Mouse (Mus musculus): ENCODE results near the gene Tdrd1. TPM values are rescaled to one million over a fixed set of nuclear protein-coding genes. Genes with fewer than 3 reads are reported as not detected.

The Tdrd1 gene
- total RNA-seq, 2 experiments from 2014 or later, result not detected

DNA sequence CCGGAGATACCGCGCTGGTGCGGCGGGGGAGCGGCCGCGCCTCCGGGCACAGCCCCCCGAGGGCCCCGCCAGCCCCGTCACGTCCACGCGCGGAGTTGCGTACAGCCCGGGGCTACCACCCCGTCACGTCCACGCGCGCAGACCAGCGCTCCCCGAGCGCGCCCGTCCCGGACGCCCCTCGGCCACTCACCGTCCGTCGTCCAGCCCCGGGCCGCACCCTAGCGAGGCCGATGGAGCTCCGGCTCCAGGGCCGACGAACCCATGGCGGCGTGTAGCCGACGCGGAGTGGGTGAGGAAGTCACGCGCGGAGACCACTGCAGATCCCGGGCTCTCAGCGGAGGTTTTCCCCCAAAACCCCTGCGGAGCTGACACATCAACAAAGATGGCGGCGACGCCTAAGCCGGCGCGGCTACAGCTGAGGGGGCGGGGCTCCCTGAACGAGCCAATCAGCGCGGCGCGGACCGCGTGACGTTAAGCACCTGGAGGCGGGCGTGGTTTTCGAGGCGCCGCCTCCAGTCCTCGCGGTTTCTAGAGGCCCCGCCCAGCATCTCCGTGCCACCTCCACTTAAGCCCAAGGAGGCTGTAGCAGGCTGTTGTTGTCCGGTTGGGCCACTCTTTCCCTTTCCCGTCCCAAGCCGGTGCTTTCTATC, 4.1 kb upstream of the Tdrd1 start, which contains the start of gene Ccdc186:
Gene Ccdc186, minus strand, starts transcription at position 393 of the 650 bp plus-strand sequence.
- ATAC-seq (replicated peaks; ENCODE audit: low FRiP score, poor library complexity, severe bottlenecking), result peak; percentile 98

DNA sequence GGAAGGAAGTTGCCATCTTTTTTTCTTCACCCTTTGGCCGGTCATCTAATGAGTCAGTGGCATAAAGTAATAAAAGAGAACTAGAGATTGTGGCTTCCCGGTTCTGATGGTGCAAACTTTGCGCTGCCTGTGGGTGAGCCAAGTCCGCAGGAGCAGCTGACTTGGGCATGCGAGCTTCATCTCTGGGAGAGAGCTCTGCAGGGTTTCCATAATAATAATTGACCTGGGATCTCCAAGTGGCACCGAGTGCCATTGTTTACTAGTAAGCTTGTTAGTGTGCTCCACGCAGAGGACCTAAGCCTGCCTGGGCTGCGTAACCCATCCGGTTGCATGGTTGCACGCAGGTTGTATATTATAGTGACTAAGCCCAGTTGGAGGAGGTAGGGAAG, 3.6 kb upstream of the Tdrd1 start:
- peak; percentile 47 for ATAC-seq (replicated peaks; ENCODE audit: low FRiP score, poor library complexity, severe bottlenecking)

DNA sequence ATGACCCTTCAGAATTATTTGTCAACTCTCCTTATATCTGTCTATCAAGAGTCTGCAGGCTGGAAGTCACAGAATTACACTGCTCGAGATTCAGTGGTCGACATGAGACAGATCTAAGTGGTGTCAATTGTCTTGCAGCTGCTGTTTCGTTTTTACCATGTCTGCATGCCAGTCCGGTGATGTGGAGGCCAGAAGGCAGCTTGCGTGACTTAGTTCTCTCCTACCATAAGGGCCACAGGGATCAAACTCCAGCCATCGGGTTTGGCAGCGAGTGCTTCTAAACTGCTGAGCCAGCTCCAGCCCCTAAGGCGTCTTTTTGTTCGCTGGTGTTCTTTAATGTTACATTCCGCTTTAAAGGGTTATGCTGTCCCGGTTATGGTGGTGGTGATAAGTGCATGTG, 2.3 kb downstream of the Tdrd1 start:
- ATAC-seq (replicated peaks; ENCODE audit: low FRiP score, poor library complexity, severe bottlenecking), result no peak

DNA sequence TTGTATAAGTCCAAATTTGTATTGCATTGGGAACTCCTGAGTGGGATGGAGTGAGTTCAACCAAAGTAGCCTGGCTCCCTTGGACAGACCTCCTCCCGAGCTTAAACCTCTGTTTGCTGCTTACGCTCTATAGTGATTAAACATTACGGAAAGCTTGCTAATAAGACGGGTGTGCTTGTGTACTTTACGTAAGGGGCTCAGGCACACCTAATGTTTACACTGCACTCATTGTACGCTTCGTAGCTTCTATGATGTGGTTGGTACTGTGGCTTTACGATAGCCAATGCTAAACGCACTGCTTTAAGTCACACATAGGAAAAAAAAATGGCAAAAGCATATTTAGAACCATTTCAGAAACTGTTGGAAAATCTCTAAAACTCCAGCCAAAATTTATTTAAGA, 3.3 kb downstream of the Tdrd1 start:
- ATAC-seq (replicated peaks; ENCODE audit: low FRiP score, poor library complexity, severe bottlenecking), result no peak

DNA sequence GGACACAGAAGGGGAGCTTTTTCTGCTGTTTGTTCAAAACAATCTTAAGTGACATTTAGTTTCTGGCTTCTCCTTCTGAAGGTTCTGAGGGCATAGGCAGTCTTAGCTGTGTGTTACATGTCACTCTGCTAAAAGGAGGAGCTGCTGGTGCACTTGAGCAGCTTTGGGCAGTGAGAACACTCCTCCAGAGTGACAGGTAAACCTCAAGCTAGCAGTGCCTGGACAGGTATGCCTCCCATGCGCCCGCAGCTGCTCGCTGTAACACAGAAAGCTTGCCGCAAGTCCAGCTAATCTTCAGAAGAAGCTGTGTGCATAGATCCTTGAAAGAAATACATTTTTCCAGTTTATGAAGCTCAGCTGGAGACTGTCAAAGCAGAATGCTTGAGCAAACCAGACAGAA, 4.2 kb downstream of the Tdrd1 start:
- no peak for ATAC-seq (replicated peaks; ENCODE audit: low FRiP score, poor library complexity, severe bottlenecking)

DNA sequence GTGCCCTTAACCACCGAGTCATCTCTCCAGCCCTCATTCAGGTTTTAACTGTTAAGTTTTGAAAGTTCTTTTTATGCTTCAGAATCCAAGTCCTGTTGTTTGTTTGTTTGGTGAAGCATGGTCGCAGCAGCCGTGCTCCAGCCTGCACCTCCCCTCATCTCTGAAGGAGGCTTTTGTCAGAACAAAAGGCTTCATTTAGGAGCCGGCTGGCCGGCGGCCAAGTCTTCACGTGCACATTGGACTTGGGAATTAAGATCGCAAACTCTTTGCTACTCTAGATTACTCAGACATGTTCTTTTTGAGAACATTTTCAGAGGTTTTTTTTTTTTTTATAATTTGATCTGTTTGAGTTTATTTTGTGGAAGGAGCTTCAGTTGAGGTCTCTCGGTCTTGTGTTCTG, 9.3 kb downstream of the Tdrd1 start:
- ATAC-seq (replicated peaks; ENCODE audit: low FRiP score, poor library complexity, severe bottlenecking), result no peak

DNA sequence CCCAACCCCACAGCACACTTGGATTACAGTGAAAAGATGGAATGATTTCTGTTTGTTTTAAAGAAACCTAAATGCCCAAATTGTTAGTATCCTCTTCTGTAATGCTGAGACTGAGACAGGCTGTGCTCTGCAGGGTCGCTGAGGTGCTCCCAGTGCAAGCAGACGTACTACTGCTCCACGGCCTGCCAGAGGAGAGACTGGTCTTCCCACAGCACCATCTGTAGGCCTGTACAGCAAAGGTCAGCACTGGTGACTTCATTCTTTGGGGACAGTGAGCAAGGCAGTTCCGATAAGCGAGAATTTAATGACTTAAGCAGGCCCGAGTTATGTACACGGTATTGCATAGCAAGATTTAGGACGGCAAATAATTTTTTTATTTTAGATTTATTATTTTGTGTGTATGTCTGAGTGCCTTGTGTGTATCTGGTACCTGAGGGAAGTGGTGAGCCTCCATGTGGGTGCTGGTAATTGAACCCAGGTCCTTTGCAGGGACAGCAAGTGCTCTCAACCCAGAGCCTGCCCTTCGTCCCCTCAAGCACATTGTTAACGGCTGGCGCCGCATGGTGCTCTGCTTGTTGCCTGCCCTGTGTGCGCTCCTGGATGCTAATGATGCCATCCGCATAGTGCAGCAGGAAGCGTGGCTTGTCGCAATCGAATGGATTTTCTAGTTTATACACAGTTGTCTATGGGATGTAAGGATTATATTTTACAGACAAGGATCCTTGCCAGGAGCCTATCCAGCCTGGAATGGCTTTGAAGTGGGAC, 13.1 kb downstream of the Tdrd1 start:
- ATAC-seq (replicated peaks; ENCODE audit: low FRiP score, poor library complexity, severe bottlenecking), result no peak

DNA sequence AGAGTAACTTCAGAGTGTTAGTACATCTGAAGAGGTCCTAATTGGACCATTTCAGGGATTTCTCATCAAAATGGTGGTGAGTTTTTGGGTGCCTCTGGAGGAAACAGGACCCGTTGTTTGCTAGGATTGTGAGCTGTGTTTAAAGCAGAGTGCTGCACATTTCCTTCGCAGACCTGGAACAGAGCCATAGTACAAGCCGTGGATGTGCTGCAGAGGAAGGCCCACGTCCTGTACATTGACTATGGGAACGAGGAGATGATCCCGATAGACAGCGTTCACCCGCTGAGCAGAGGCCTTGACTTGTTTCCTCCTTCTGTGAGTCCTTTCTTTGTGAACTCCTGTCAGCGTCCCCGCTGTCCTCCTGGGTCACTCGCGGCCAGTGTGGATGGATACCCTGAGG, 17.0 kb downstream of the Tdrd1 start:
- ATAC-seq (replicated peaks; ENCODE audit: low FRiP score, poor library complexity, severe bottlenecking), result no peak

DNA sequence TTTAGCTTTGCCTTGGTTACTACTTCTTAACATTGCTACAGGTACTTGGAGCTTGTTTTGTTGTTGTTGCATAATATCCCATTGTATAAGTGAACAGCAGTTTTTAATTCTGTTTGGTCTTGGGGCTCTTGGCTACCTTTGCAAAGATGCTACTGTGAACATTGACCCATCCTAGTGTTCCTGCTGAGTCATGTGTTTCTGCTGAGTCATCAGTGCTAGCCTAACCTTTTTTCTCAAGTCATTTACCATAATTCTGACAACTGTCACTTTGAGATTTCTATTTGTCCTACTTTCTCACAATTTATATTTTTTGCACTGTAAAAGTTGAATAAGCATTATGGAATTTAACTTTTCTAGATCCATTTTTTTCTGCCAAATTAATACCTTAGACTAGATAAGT, 26.6 kb downstream of the Tdrd1 start:
- no peak for ATAC-seq (replicated peaks; ENCODE audit: low FRiP score, poor library complexity, severe bottlenecking)

DNA sequence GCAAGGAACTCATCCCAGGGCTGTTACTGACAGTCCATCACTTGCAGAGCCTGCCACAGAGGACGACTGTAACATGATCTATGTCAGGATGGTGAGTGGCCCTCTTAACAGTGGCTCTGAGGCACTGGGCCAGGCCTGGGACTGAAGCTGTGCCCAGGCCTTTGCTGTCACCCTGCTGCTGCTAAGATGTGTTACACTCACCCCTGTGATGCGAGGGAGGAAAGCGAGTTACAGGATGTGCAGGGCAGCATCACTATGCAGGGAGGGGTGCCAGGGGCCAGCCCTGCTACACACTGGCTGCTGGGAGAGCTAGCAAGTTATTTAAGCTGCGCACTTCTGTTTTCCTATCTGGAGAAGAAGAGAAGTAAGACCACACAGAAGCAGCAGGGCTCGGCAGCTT, 30.4 kb downstream of the Tdrd1 start:
- ATAC-seq (replicated peaks; ENCODE audit: low FRiP score, poor library complexity, severe bottlenecking), result no peak

DNA sequence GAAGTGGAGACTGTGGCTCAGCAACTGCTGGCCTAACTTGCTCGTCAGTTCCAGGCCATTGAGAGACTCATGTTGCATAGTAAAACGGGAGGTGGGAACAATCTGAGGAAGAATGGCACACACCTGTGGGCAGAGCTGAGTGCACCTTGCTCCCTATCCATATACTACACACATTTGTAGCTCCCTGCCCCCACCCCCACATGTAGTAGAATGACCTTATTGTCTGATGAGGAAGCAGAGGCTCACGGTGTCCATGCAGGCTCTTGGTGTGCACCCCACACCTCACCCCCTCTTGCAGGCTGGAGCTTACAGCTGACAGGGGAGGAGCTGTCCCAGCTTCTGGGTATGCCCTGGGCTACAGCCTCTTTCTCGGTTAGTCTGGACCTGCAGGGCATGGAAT, 41.7 kb downstream of the Tdrd1 start:
- no peak for ATAC-seq (replicated peaks; ENCODE audit: low FRiP score, poor library complexity, severe bottlenecking)

DNA sequence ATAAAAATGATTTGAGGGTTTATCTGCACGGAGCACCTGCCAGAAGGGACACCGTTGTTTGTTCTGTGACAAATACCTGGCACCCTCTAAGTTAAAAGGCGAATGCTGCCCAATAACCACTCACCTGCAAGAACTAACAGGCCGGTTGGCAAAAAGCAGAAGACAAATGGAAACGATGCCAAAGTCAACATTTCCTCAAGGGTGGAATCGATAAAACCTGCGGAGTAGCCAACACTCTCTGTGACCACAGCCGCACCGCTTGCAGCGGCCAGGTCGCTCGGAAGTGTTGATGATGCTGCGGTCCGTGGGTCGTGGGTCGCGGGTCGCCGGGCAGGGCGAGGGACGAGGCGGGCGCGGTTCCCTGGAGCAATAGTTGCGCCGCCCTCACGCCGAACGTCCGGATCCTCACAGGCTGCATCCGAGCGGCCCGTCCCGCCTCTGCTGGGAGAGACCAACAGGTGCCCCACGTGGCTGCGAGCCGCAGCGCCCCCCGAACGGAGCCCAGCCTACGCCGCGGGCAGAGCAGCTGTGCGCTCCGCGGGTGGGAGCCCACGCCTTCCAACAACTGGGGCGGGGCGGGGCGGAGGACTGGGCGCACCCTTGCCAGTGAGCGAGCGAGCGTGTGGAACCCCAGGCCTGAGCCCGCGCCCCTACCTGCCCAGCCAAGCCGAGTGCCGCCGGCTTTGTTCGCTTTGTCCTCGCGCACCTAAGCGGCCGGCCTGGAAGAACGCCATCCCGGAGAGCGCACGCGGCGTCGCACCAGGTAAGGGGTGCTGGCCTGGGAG, 48.0 kb downstream of the Tdrd1 start, which contains the start of gene Vwa2:
Gene Vwa2, plus strand, starts transcription at position 434 of the 785 bp plus-strand sequence.
- ATAC-seq (replicated peaks; ENCODE audit: low FRiP score, poor library complexity, severe bottlenecking), result no peak

DNA sequence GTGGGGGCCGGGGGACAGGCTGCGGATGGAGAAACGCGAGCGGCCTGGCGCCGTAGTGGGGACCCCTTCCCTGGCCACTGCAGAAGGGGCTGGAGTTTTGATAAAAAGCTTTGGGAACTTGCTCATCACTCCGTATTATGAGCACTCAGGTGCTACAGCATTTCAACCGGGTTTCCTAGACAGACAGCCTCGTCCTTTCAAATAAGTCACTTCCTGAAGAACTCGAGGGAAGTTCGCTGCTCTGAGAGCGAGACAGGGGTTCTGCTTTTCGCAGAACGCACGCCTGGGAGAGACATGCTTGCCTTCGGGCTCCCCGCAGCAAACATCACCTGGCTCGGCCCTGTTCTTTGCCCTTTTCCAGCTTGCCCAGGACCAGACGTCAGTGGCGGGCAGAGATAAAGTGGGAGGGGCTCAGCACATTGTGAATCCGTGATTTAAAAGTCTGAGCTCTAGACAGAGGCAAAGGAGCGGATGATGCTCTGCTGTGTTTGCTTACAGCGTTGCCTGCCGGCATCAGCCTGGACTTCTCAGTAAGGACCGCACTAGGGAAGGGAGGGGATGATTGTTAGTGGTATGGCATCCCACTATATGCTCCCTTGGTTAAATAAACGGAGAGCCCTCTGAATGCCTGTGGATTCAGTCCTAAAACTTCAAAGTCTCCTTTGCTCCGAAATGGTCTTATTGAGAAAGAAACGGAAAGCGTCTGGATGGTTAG, 48.7 kb downstream of the Tdrd1 start:
- ATAC-seq (replicated peaks; ENCODE audit: low FRiP score, poor library complexity, severe bottlenecking), result no peak

DNA sequence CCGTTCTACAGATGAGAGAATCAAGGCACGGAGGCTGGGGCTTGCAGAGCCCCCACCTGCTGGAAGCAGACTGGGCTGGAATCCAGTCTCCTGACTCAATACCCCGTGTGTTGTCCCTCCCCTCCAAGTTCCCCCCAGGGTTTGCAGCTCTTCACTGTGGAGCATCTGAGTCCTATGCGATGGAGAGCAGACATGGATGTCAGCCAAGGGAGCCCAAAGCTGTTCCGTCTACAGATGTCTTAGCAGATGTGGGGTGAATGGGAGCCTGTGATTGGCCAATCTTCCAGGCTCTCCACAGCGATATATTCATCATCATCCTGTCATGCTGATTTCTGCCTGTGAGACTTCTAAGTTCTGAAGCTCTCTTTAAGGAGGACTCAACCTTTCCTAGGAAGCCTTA, 51.4 kb downstream of the Tdrd1 start:
- ATAC-seq (replicated peaks; ENCODE audit: low FRiP score, poor library complexity, severe bottlenecking), result no peak

DNA sequence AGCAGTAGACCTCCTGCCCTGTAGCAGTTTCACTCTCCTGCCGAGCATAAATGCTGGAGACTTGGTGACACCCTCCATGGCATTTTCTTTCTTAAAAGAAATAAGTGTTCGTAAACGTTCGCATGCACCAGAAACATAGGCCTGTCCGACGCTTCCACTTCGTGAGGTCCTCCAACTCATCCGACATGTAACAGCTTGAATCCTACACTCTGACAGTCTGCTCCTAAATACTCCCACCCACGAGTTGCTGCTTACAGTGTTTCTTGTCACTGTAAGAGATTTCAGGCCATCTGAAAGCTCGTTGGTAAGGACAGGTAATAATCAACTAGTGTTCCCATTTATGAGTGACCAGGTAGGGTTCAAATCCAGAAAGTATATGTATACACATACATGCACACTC, 61.9 kb downstream of the Tdrd1 start:
- no peak for ATAC-seq (replicated peaks; ENCODE audit: low FRiP score, poor library complexity, severe bottlenecking)

DNA sequence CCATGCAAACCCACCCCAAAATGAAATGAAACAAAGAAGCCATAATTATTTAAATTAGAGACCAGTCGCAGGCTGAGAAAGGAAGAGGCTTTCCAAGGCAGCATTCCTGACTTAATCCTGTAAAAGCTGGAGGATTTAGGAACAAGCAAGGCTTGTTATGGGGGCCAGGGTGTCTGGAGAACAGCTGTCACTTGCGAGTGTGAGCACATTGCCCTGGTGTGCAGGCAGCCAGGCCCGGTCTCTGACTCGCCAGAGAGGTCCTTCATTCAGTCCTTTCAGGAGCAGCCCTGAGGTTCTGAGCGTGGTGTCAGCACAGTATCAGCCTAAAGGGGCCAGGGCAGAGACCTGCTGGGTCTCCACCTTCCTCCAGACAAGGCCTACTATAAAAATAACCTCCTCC, 62.6 kb downstream of the Tdrd1 start:
- ATAC-seq (replicated peaks; ENCODE audit: low FRiP score, poor library complexity, severe bottlenecking), result no peak

DNA sequence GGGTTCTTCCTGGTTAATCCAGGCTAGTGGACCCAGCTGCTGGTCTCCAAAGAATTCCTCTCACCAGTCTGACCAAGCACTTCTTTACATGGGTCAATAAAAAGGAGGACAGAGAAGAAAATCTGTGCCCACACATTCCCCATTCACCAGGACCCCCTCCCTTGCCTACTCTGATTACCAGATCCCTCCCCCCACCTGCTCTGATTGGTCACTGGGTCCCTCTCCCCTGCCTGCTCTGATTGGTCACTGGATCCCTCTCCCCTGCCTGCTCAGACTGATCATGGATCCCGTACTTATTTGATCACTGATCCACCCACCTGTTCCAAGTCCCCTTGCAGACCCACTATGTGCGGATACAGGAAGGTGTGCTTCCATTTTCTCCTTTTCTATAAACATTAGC, 65.4 kb downstream of the Tdrd1 start:
- ATAC-seq (replicated peaks; ENCODE audit: low FRiP score, poor library complexity, severe bottlenecking), result no peak

DNA sequence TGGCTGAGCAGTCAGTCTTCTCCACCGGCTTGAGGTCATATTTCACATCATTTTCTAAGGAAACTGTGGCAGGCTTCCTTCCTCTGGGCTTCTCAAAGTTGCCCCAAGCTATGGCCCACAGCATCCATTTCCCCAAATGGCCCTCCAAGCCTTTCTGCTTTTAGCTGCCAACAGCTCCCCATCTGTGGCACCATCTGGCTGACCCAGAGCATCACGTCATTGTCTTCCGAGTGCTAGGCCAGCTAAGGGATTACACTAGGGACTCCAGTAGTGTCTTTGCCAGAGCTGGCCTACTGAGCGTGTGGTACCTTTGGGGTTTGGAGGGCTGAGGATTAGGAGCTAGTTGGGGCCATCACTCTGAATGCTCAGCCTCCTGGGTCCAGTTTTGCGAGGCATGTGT, 66.6 kb downstream of the Tdrd1 start:
- ATAC-seq (replicated peaks; ENCODE audit: low FRiP score, poor library complexity, severe bottlenecking), result no peak

DNA sequence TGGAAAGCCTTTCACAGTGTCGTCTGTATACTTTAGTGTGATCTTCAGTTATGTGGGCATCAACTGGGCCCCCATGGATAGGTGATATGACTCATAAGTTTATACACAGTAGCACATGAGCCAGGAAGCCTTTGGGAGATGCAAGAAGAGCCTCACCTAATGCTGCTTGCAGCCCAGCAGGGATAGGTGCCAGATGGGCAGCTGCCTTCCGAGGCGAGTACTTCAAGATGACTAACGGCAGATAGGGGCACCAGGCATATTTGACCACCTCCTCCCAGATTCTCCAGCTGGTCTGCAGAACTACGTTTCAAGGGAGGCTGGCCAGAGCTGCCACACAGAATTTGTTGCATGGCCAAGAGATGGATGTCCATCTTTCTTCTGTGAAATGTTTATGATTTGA, 67.3 kb downstream of the Tdrd1 start:
- ATAC-seq (replicated peaks; ENCODE audit: low FRiP score, poor library complexity, severe bottlenecking), result no peak

DNA sequence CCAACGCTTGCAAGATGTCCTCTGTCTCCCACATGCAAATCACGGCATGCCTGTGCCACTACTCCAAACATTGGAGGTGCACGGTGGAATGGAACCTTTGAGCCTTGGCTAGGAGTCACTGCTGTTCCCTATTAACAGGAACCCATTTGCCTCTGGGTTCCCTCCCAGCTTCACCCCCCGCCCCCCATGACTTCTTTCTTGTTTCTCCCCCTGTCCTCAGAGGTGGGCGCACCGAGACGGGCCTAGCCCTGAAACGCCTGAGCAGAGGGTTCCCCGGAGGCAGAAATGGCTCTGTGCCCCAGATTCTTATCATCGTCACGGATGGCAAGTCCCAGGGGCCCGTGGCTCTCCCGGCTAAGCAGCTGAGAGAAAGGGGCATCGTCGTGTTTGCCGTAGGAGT, 71.6 kb downstream of the Tdrd1 start:
- ATAC-seq (replicated peaks; ENCODE audit: low FRiP score, poor library complexity, severe bottlenecking), result no peak

All from erythroid progenitor cell, adult 5-6 weeks (primary cell).